Mouse (Mus musculus): ENCODE data around the gene Gpatch1.

The Gpatch1 gene

GRCm38 (mm10) chr7:35317729-35318609, at the start of gene Gpatch1:
Gpatch1 (minus strand) TSS chr7:35318440.
- DNase-seq, result peak; percentile 89 to 95

GRCm38 (mm10) chr7:35365161-35365910, 47.1 kb upstream of the Gpatch1 start:
- DNase-seq, result no peak

- no peak for DNase-seq
Observed at GRCm38 (mm10) chr7:35362868-35363267, 44.6 kb upstream of the Gpatch1 start.

- no peak for DNase-seq
Observed at GRCm38 (mm10) chr7:35362253-35362652, 44.0 kb upstream of the Gpatch1 start.

- DNase-seq, result no peak
Observed at GRCm38 (mm10) chr7:35357621-35358020, 39.4 kb upstream of the Gpatch1 start.

- no peak for DNase-seq
Observed at GRCm38 (mm10) chr7:35355303-35355872, 37.1 kb upstream of the Gpatch1 start.

- DNase-seq, result no peak
Observed at GRCm38 (mm10) chr7:35353306-35353705, 35.1 kb upstream of the Gpatch1 start.

- DNase-seq, result no peak
Observed at GRCm38 (mm10) chr7:35351155-35351554, 32.9 kb upstream of the Gpatch1 start.

- DNase-seq, result no peak
Observed at GRCm38 (mm10) chr7:35349886-35350684, 31.8 kb upstream of the Gpatch1 start.

- no peak for DNase-seq
Observed at GRCm38 (mm10) chr7:35349022-35349421, 30.8 kb upstream of the Gpatch1 start.

GRCm38 (mm10) chr7:35347918-35348700, 29.9 kb upstream of the Gpatch1 start:
- no peak for DNase-seq

- DNase-seq, result no peak
Observed at GRCm38 (mm10) chr7:35344785-35345330, 26.6 kb upstream of the Gpatch1 start.

- DNase-seq, result no peak
Observed at GRCm38 (mm10) chr7:35342498-35342897, 24.3 kb upstream of the Gpatch1 start.

- DNase-seq, result no peak
Observed at GRCm38 (mm10) chr7:35341282-35341681, 23.0 kb upstream of the Gpatch1 start.

GRCm38 (mm10) chr7:35340196-35340595, 22.0 kb upstream of the Gpatch1 start:
- DNase-seq, result no peak

GRCm38 (mm10) chr7:35334527-35335452, 16.6 kb upstream of the Gpatch1 start:
- peak in 1 of 2 experiments; percentile 35 for DNase-seq

- DNase-seq, result peak; percentile 95 to 97
Observed at GRCm38 (mm10) chr7:35333692-35334526, 15.7 kb upstream of the Gpatch1 start, which contains the start of gene Rhpn2. Rhpn2 (plus strand) TSS chr7:35334170.

- peak; percentile 4 to 23 for DNase-seq
Observed at GRCm38 (mm10) chr7:35333231-35333651, 15.0 kb upstream of the Gpatch1 start.

GRCm38 (mm10) chr7:35331590-35331989, 13.3 kb upstream of the Gpatch1 start:
- DNase-seq, result no peak
